Mouse (Mus musculus): ENCODE measurements around the gene Cdc42bpg. TPM values are rescaled to one million over a fixed set of nuclear protein-coding genes. Genes with fewer than 3 reads are reported as not detected.

The Cdc42bpg gene
- polyA plus RNA-seq, 1 experiment, result 33.1 TPM

DNA sequence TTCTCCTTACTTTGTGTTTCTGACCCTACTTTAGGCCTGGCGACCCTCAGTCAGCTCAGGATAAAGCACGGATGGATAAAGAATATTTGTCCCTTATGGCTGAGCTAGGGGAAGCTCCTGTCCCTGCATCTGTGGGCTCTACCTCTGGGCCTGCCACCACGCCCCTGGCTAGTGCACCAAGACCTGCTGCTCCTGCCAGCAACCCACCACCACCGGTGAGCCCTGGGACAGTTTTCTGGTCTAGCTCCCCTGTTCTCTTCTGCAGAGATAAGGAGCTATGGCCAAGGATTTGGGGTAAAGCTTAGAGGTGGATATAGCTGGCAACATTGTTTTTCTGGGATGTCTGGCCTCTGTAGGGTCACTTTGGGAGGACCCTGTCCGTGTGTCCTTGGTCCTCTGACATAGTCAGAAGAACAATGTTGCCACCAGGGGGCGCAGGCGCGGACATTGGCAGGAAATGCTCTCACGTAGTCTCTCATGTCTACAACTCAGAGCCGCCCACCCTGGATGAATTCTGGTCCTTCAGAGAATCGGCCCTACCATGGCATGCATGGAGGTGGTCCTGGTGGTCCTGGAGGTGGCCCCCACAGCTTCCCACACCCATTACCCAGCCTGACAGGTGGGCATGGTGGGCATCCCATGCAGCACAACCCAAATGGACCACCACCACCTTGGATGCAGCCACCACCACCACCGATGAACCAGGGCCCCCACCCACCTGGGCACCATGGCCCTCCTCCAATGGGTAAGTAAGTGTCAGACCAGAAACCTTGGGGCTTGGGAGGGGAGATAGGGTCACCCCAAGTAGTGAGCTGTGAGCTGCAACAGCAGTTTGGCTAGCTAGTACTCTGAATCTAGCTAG is 67.5 kb downstream of the Cdc42bpg start:
- no peak overlapping the region for H3K4me3 ChIP-seq (replicated peaks; ENCODE audit: insufficient read depth, low read depth, low read length)
- H3K27me3 ChIP-seq (ENCODE audit: control insufficient read depth, insufficient read depth, low read length), result no peaks in the 10 kb centered on the region; the same call in 1 of the 2 replicates
- H3K4me1 ChIP-seq (ENCODE audit: control insufficient read depth, insufficient read depth, low read length), result peaks cover 32% of the 10 kb centered on the region
- DNase-seq, result peak; percentile 74 to 82
- TF ChIP-seq CTCF (IDR thresholded peaks at IDR 0.05; ENCODE audit: borderline replicate concordance, insufficient read depth, low read depth, low read length) (peak; percentile 75), POLR2A (IDR thresholded peaks at IDR 0.05; ENCODE audit: borderline replicate concordance, insufficient read depth, low read length) (no peak)
- no peak overlapping the region for H3K27ac ChIP-seq (ENCODE audit: insufficient read depth, low read length)
- WGBS, result 47% methylated on average over 12 of the region's 12 CpGs

DNA sequence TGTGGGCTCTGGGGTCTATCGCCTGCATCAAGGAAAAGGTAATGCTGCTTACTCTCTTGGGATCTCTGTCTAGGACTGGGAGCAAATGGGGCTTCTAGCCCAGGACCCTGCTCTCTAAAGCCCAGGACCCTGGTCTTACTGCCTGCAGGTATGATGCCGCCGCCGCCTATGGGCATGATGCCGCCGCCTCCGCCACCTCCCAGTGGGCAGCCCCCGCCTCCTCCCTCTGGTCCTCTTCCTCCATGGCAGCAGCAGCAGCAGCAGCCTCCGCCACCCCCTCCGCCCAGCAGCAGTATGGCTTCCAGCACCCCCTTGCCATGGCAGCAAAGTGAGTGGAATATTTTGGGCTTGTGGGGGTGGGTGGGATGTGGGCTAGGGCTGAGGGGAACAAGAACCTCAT is 68.3 kb downstream of the Cdc42bpg start:
- H3K4me1 ChIP-seq (ENCODE audit: control insufficient read depth, insufficient read depth, low read length), result peaks cover 32% of the 10 kb centered on the region
- DNase-seq, result no peak
- no peak overlapping the region for H3K27ac ChIP-seq (ENCODE audit: insufficient read depth, low read length)
- whole genome bisulfite sequencing, result 90% methylated on average over 10 of the region's 10 CpGs
- H3K27me3 ChIP-seq (ENCODE audit: control insufficient read depth, insufficient read depth, low read length), result no peaks in the 10 kb centered on the region; the same call in 1 of the 2 replicates
- H3K4me3 ChIP-seq (replicated peaks; ENCODE audit: insufficient read depth, low read depth, low read length), result no peak overlapping the region
- no peak for TF ChIP-seq POLR2A (IDR thresholded peaks at IDR 0.05; ENCODE audit: borderline replicate concordance, insufficient read depth, low read length)
- no peak for TF ChIP-seq CTCF (IDR thresholded peaks at IDR 0.05; ENCODE audit: borderline replicate concordance, insufficient read depth, low read depth, low read length)

Other genes starting within 250 kb of the Cdc42bpg start
- 48.7 and 51.5 TPM in 2 replicates for gene Mrpl49, start 248.7 kb upstream of the Cdc42bpg start, polyA plus RNA-seq (2012; rRNA removed)
- 792 and 828 TPM in 2 replicates for gene Fau, start 248.6 kb upstream of the Cdc42bpg start, polyA plus RNA-seq (2012; rRNA removed)
- gene Znhit2, start 245.3 kb upstream of the Cdc42bpg start, polyA plus RNA-seq (2012; rRNA removed), result 50.8 and 51.5 TPM in 2 replicates
- gene Tm7sf2, start 238.1 kb upstream of the Cdc42bpg start, polyA plus RNA-seq (2012; rRNA removed), result 50.8 and 51.6 TPM in 2 replicates
- 95.6 and 108 TPM in 2 replicates for gene Vps51, start 229.2 kb upstream of the Cdc42bpg start, polyA plus RNA-seq (2012; rRNA removed)
- gene Tmem262, start 226.4 kb upstream of the Cdc42bpg start, polyA plus RNA-seq (2012; rRNA removed), result 0.59 TPM in 1 of 2 replicates, not detected in the other
- gene Gm28374, start 224.2 kb upstream of the Cdc42bpg start, polyA plus RNA-seq (2012; rRNA removed), result 0.78 and 1.3 TPM in 2 replicates
- gene Zfpl1, start 221.5 kb upstream of the Cdc42bpg start, polyA plus RNA-seq (2012; rRNA removed), result 79.2 and 84.9 TPM in 2 replicates
- 0.14 and 0.20 TPM in 2 replicates for gene Cdca5, start 221.5 kb upstream of the Cdc42bpg start, polyA plus RNA-seq (2012; rRNA removed)
- gene AC131692.1, start 212.0 kb upstream of the Cdc42bpg start, polyA plus RNA-seq (2012; rRNA removed), result not detected in 2 replicates
- gene Naaladl1, start 200.7 kb upstream of the Cdc42bpg start, polyA plus RNA-seq (2012; rRNA removed), result 0.05 and 0.24 TPM in 2 replicates
- gene Sac3d1, start 187.8 kb upstream of the Cdc42bpg start, polyA plus RNA-seq (2012; rRNA removed), result 33.8 and 35.9 TPM in 2 replicates
- gene Snx15, start 178.2 kb upstream of the Cdc42bpg start, polyA plus RNA-seq (2012; rRNA removed), result 66.7 and 67.9 TPM in 2 replicates
- gene Batf2, start 165.5 kb upstream of the Cdc42bpg start, polyA plus RNA-seq (2012; rRNA removed), result 0.29 and 0.54 TPM in 2 replicates
- 174 and 188 TPM in 2 replicates for gene Arl2, start 164.9 kb upstream of the Cdc42bpg start, polyA plus RNA-seq (2012; rRNA removed)
- 0.08 TPM in 2 replicates for gene Majin, start 122.1 kb upstream of the Cdc42bpg start, polyA plus RNA-seq (2012; rRNA removed)
- 0.21 TPM in 1 of 2 replicates, not detected in the other for gene Gpha2, start 80.1 kb upstream of the Cdc42bpg start, polyA plus RNA-seq (2012; rRNA removed)
- 243 and 258 TPM in 2 replicates for gene Ppp2r5b, start 70.6 kb upstream of the Cdc42bpg start, polyA plus RNA-seq (2012; rRNA removed)
- gene Atg2a, start 64.8 kb upstream of the Cdc42bpg start, polyA plus RNA-seq (2012; rRNA removed), result 40.8 and 41.1 TPM in 2 replicates
- gene Ehd1, start 29.7 kb upstream of the Cdc42bpg start, polyA plus RNA-seq (2012; rRNA removed), result 168 and 220 TPM in 2 replicates
- gene Men1, start 28.5 kb downstream of the Cdc42bpg start, polyA plus RNA-seq (2012; rRNA removed), result 84.1 and 85.5 TPM in 2 replicates
- gene Map4k2, start 34.7 kb downstream of the Cdc42bpg start, polyA plus RNA-seq (2012; rRNA removed), result 317 and 326 TPM in 2 replicates
- 175 and 196 TPM in 2 replicates for gene Sf1, start 57.2 kb downstream of the Cdc42bpg start, polyA plus RNA-seq (2012; rRNA removed)
- 90.1 and 101 TPM in 2 replicates for gene Pygm, start 77.9 kb downstream of the Cdc42bpg start, polyA plus RNA-seq (2012; rRNA removed)
- 78.5 and 90.1 TPM in 2 replicates for gene Rasgrp2, start 92.9 kb downstream of the Cdc42bpg start, polyA plus RNA-seq (2012; rRNA removed)
- 420 and 504 TPM in 2 replicates for gene Nrxn2, start 112.3 kb downstream of the Cdc42bpg start, polyA plus RNA-seq (2012; rRNA removed)
- gene Slc22a12, start 236.6 kb downstream of the Cdc42bpg start, polyA plus RNA-seq (2012; rRNA removed), result 0.15 and 0.24 TPM in 2 replicates

Measured in cerebellum, adult 2 months (tissue).